Mouse (Mus musculus): ENCODE results near the gene Pla2g2c. TPM values are rescaled to one million over a fixed set of nuclear protein-coding genes. Genes with fewer than 3 reads are reported as not detected.

Pla2g2c gene
- polyA plus RNA-seq, 1 experiment from 2014 or later: 0.69 TPM

GRCm38 (mm10) chr4:138710633-138711032, 14.0 kb upstream of the Pla2g2c start:
- no peak overlapping the region for H3K9ac ChIP-seq
- no peak for ATAC-seq (ENCODE audit: insufficient number of reproducible peaks, insufficient read depth, low FRiP score, low TSS enrichment, low read depth)
- H3K36me3 ChIP-seq: no peaks in the 10 kb centered on the region
- H3K4me2 ChIP-seq: no peak overlapping the region
- no peaks in the 10 kb centered on the region for H3K27me3 ChIP-seq
- 85% methylated on average over 11 of the region's 11 CpGs for WGBS
- no peaks in the 10 kb centered on the region for H3K9me3 ChIP-seq
- no peak overlapping the region for H3K27ac ChIP-seq
- H3K4me3 ChIP-seq: no peak overlapping the region
- no peaks in the 10 kb centered on the region for H3K4me1 ChIP-seq

GRCm38 (mm10) chr4:138711051-138711820, 13.4 kb upstream of the Pla2g2c start:
- Histone ChIP-seq H3K9me3 (no peaks in the 10 kb centered on the region), H3K4me3 (no peak overlapping the region), H3K27ac (no peak overlapping the region), H3K4me1 (no peaks in the 10 kb centered on the region), H3K9ac (no peak overlapping the region), H3K4me2 (no peak overlapping the region), H3K27me3 (no peaks in the 10 kb centered on the region), H3K36me3 (no peaks in the 10 kb centered on the region)
- 63% methylated on average over 17 of the region's 17 CpGs for WGBS
- no peak for ATAC-seq (ENCODE audit: insufficient number of reproducible peaks, insufficient read depth, low FRiP score, low TSS enrichment, low read depth)

GRCm38 (mm10) chr4:138712096-138712495, 12.5 kb upstream of the Pla2g2c start:
- ATAC-seq (ENCODE audit: insufficient number of reproducible peaks, insufficient read depth, low FRiP score, low TSS enrichment, low read depth): no peak
- Histone ChIP-seq H3K27ac (no peak overlapping the region), H3K4me2 (no peak overlapping the region), H3K27me3 (no peaks in the 10 kb centered on the region), H3K9me3 (no peaks in the 10 kb centered on the region), H3K4me1 (no peaks in the 10 kb centered on the region), H3K36me3 (no peaks in the 10 kb centered on the region), H3K9ac (no peak overlapping the region), H3K4me3 (no peak overlapping the region)
- 86% methylated on average over 11 of the region's 11 CpGs for whole genome bisulfite sequencing

- Histone ChIP-seq H3K9ac (no peak overlapping the region), H3K4me1 (no peaks in the 10 kb centered on the region), H3K4me2 (no peak overlapping the region), H3K9me3 (no peaks in the 10 kb centered on the region), H3K36me3 (no peaks in the 10 kb centered on the region), H3K27ac (no peak overlapping the region), H3K27me3 (no peaks in the 10 kb centered on the region), H3K4me3 (no peak overlapping the region)
- WGBS: 74% methylated on average over 8 of the region's 8 CpGs
- no peak for ATAC-seq (ENCODE audit: insufficient number of reproducible peaks, insufficient read depth, low FRiP score, low TSS enrichment, low read depth)
Measured at GRCm38 (mm10) chr4:138712621-138713020, 12.0 kb upstream of the Pla2g2c start.

GRCm38 (mm10) chr4:138714186-138714585, 10.4 kb upstream of the Pla2g2c start:
- 80% methylated on average over 1 of the region's 1 CpGs for WGBS
- no peak overlapping the region for H3K4me3 ChIP-seq
- no peaks in the 10 kb centered on the region for H3K9me3 ChIP-seq
- H3K36me3 ChIP-seq: no peaks in the 10 kb centered on the region
- H3K27me3 ChIP-seq: no peaks in the 10 kb centered on the region
- no peak for ATAC-seq (ENCODE audit: insufficient number of reproducible peaks, insufficient read depth, low FRiP score, low TSS enrichment, low read depth)
- no peak overlapping the region for H3K9ac ChIP-seq
- no peak overlapping the region for H3K4me2 ChIP-seq
- no peak overlapping the region for H3K27ac ChIP-seq
- H3K4me1 ChIP-seq: no peaks in the 10 kb centered on the region

- Histone ChIP-seq H3K4me1 (no peaks in the 10 kb centered on the region), H3K27me3 (no peaks in the 10 kb centered on the region; the same call in 1 of the 2 replicates), H3K4me2 (no peak overlapping the region), H3K27ac (no peak overlapping the region), H3K4me3 (no peak overlapping the region), H3K9ac (no peak overlapping the region), H3K36me3 (no peaks in the 10 kb centered on the region), H3K9me3 (no peaks in the 10 kb centered on the region)
- ATAC-seq (ENCODE audit: insufficient number of reproducible peaks, insufficient read depth, low FRiP score, low TSS enrichment, low read depth): no peak
- 82% methylated on average over 9 of the region's 9 CpGs for WGBS
Measured at GRCm38 (mm10) chr4:138716697-138717096, 7.9 kb upstream of the Pla2g2c start.

- Histone ChIP-seq H3K9me3 (no peaks in the 10 kb centered on the region), H3K27ac (no peak overlapping the region), H3K4me2 (no peak overlapping the region), H3K27me3 (peaks cover 6% of the 10 kb centered on the region), H3K9ac (no peak overlapping the region), H3K4me3 (no peak overlapping the region), H3K4me1 (peaks cover 3% of the 10 kb centered on the region; the same call in 1 of the 2 replicates), H3K36me3 (no peaks in the 10 kb centered on the region)
- WGBS: 80% methylated on average over 5 of the region's 5 CpGs
- ATAC-seq (ENCODE audit: insufficient number of reproducible peaks, insufficient read depth, low FRiP score, low TSS enrichment, low read depth): no peak
Measured at GRCm38 (mm10) chr4:138718586-138719263, 5.9 kb upstream of the Pla2g2c start.

- no peak overlapping the region for H3K4me3 ChIP-seq
- H3K27me3 ChIP-seq: peaks cover 6% of the 10 kb centered on the region
- peaks cover 8% of the 10 kb centered on the region for H3K4me1 ChIP-seq
- no peak for ATAC-seq (ENCODE audit: insufficient number of reproducible peaks, insufficient read depth, low FRiP score, low TSS enrichment, low read depth)
- WGBS: 84% methylated on average over 5 of the region's 5 CpGs
- H3K4me2 ChIP-seq: no peak overlapping the region
- no peaks in the 10 kb centered on the region for H3K36me3 ChIP-seq
- H3K27ac ChIP-seq: no peak overlapping the region
- no peak overlapping the region for H3K9ac ChIP-seq
- H3K9me3 ChIP-seq: no peaks in the 10 kb centered on the region
Measured at GRCm38 (mm10) chr4:138719264-138719596, 5.4 kb upstream of the Pla2g2c start.

GRCm38 (mm10) chr4:138723493-138724281, 905 bp upstream of the Pla2g2c start:
- WGBS: 69% methylated on average over 15 of the region's 15 CpGs
- Histone ChIP-seq H3K4me2 (0 out of 2 replicates have a peak overlapping the region, but pooled peaks have one; percentile 59), H3K27ac (no peak overlapping the region), H3K4me1 (peaks cover 24% of the 10 kb centered on the region), H3K9ac (no peak overlapping the region), H3K27me3 (peaks cover 6% of the 10 kb centered on the region), H3K9me3 (no peaks in the 10 kb centered on the region), H3K4me3 (no peak overlapping the region), H3K36me3 (no peaks in the 10 kb centered on the region)
- ATAC-seq (ENCODE audit: insufficient number of reproducible peaks, insufficient read depth, low FRiP score, low TSS enrichment, low read depth): no peak

GRCm38 (mm10) chr4:138725127-138725461, 502 bp downstream of the Pla2g2c start:
- H3K27me3 ChIP-seq: peaks cover 6% of the 10 kb centered on the region
- no peaks in the 10 kb centered on the region for H3K36me3 ChIP-seq
- peak; percentile 41; the same call in 1 of the 2 replicates for ATAC-seq (ENCODE audit: insufficient number of reproducible peaks, insufficient read depth, low FRiP score, low TSS enrichment, low read depth)
- peak overlapping the region; percentile 53 for H3K9ac ChIP-seq
- WGBS: 6% methylated on average over 13 of the region's 13 CpGs
- H3K27ac ChIP-seq: peak overlapping the region; percentile 62
- peak overlapping the region; percentile 59 for H3K4me2 ChIP-seq
- H3K9me3 ChIP-seq: no peaks in the 10 kb centered on the region
- H3K4me3 ChIP-seq: peak overlapping the region; percentile 31
- H3K4me1 ChIP-seq: peaks cover 24% of the 10 kb centered on the region

- ATAC-seq (ENCODE audit: insufficient number of reproducible peaks, insufficient read depth, low FRiP score, low TSS enrichment, low read depth): no peak
- Histone ChIP-seq H3K27me3 (peaks cover 6% of the 10 kb centered on the region), H3K4me3 (0 out of 2 replicates have a peak overlapping the region, but pooled peaks have one; percentile 31), H3K4me2 (no peak overlapping the region; the same call in 1 of the 2 replicates), H3K4me1 (peaks cover 24% of the 10 kb centered on the region), H3K9me3 (no peaks in the 10 kb centered on the region), H3K9ac (peak overlapping the region; percentile 53; the same call in 1 of the 2 replicates), H3K36me3 (no peaks in the 10 kb centered on the region), H3K27ac (0 out of 2 replicates have a peak overlapping the region, but pooled peaks have one; percentile 62)
- 86% methylated on average over 5 of the region's 5 CpGs for WGBS
Measured at GRCm38 (mm10) chr4:138725751-138726150, 1.2 kb downstream of the Pla2g2c start.

Measured in embryonic facial prominence, embryonic 13.5 days (tissue).